Mouse (Mus musculus): ENCODE measurements around the gene Mettl26.
"Not testable (repeated sequence)": the region's sequence is repeated elsewhere in the genome, so short reads cannot be mapped to it uniquely, and the experiment has no call there.

Mettl26 gene

GRCm38 (mm10) chr17:25869498-25869897 is 5.4 kb upstream of the Mettl26 start:
- no peak for DNase-seq (ENCODE audit: low spot score in 2 of 2)

GRCm38 (mm10) chr17:25869954-25870353 is 4.9 kb upstream of the Mettl26 start:
- no peak for DNase-seq (ENCODE audit: low spot score in 2 of 2)

DNA sequence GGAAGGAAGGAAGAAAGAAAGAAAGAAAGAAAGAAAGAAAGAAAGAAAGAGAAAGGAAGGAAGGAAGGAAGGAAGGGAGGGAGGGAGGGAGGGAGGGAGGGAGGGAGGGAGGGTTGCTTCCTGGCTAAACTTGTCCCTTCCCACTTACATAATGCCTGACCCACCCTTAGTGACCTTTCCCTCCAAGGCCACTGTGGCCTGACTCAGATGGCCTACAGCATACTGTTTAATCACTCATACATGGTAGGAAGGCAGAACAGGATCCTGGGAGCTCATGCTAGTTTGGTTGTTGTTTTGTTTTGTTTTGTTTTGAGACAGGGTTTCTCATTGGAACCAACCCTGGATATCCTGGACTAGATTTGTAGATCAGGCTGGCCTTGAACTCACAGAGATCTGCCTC is 3.3 kb upstream of the Mettl26 start:
- not testable (repeated sequence) for DNase-seq (ENCODE audit: low spot score in 2 of 2)

GRCm38 (mm10) chr17:25872676-25873075 is 2.2 kb upstream of the Mettl26 start:
- DNase-seq (ENCODE audit: low spot score in 2 of 2), result no peak

GRCm38 (mm10) chr17:25873405-25874147 is 1.3 kb upstream of the Mettl26 start:
- no peak for DNase-seq (ENCODE audit: low spot score in 2 of 2)

GRCm38 (mm10) chr17:25874148-25874720 is 640 bp upstream of the Mettl26 start:
- no peak for DNase-seq (ENCODE audit: low spot score in 2 of 2)

DNA sequence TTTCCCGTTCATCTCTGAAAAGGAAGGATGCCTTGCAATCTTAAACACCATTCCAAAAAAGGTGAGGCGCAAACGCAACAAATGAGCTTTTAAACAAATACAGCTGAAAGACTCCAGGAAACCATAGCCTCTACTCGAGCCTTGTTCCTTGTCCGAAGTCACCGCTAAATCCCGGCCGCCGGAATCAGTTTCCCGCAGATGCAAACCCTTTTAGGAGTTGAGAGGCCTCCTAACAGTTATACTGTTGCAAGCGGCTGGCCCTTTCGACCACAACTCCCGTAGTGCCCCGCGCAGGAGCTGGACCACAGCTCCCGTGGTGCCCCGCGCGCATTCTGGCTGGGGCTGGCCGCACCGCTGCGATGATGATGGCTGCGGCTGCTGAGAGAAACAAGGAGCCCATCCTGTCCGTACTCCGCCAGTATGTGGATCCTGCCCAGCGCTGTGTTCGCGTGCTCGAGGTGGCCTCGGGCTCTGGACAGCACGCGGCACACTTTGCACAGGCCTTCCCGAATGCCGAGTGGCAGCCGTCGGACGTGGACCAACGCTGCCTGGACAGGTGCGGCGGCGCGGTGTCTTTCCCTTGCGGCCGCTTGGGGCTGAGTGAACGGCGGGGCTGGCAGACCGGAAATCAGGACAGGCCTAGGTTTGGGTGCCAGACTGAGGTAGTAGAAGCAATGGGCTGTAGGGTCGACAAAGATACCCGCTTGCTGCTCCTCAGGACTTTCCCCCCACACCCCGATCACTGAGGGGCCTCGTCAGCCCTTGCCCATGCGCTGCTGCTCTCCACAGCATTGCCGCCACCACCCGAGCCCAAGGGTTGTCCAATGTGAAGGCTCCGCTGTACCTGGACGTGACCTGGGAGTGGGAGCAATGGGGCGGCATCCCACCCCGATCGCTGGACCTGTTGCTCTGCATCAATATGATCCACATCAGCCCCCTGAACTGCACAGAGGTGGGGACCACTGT is 580 bp downstream of the Mettl26 start:
- DNase-seq (ENCODE audit: low spot score in 2 of 2), result peak; percentile 89

DNA sequence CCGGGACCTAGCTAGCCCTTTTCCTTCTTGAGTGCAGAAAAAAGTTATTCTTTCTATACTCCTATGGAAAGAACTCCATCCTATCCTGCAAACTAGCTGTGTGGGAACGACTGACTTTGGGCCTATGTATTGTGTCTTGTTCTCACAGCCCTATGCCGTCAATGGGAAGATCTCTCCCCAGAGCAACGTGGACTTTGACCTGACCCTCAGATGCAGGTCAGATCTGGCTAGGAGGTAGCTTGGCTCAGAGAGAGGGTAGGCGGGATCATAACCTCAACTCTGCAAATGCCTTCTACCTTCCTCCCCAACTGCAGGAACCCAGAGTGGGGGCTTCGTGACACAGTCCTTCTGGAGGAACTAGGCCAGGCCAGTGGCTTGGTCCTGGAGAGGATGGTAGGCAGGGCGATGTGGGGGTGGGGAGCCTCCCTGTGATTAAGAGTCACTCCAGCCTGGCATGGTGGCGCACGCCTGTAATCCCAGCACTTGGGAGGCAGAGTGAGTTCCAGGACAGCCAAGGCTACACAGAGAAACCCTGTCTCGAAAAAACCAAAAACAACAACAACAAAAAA is 1.6 kb downstream of the Mettl26 start:
- DNase-seq (ENCODE audit: low spot score in 2 of 2), result no peak

DNA sequence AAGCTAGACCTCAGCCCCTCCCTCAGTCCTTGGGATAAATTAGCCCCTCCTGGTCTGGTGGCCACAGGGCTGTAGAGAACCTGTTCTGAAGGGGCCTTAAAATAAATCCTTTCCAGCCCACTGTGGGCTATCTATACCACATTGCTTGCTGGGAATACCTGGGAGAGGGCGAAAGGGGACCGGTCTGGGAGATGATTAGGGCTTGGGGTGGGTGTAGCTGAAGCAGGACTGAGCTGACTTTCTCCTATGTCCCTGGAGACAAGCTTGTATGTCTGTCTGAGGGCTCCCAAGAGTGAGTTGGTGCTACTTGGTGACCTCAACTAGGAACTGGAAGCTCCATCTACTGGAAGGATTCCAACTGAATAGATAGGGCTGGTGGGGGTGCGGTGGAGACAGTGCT is 2.2 kb downstream of the Mettl26 start:
- no peak for DNase-seq (ENCODE audit: low spot score in 2 of 2)

- DNase-seq (ENCODE audit: low spot score in 2 of 2), result no peak
Measured at GRCm38 (mm10) chr17:25877741-25878610, 3.1 kb downstream of the Mettl26 start.

DNA sequence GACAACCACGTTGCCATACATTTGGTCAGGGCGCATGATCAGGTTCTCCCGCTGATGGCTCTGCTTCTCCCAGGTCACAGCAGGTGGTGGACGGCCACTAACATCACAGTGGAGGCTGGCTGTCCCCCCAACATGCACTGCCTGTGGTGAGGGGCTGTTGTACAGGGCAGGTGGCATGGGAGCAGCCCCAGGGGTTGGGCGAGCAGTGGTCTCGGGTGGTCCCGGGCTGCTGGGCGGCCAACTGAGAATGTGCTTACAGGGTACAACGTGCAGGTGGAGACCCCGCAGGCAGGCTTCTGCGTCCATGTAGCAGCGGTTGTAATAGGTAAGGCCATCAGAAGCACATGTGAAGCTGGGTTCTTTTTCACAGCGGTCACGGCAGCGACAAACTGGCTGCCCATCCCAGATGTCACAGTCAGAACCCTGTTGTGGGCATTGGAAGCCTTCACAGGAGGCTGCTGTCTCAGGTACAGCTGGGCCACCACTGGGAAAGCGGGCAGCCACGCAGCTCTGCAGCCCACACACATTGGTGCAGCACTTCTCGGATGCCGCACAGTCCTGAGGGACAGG is 3.8 kb downstream of the Mettl26 start:
- no peak for DNase-seq (ENCODE audit: low spot score in 2 of 2)

DNA sequence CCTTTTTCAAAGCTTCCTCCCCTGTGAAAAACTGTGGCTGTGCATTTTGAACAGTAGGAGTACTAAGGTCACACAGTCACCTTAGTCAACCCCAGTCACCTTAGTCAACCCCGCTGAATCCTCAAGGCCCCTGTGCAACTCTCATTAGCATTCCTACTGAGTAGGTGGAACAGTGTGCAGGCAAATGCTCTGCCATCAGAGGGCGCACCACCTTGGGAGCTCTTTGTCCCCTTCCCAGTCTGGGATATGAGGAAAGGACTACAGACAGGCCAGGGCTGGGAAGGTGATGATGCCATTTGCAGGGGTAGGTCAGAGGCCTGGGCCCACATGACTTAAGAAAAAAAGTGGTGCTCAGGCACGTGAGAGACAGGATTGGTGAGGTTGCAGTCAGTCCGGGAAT is 4.4 kb downstream of the Mettl26 start:
- DNase-seq (ENCODE audit: low spot score in 2 of 2), result no peak

DNA sequence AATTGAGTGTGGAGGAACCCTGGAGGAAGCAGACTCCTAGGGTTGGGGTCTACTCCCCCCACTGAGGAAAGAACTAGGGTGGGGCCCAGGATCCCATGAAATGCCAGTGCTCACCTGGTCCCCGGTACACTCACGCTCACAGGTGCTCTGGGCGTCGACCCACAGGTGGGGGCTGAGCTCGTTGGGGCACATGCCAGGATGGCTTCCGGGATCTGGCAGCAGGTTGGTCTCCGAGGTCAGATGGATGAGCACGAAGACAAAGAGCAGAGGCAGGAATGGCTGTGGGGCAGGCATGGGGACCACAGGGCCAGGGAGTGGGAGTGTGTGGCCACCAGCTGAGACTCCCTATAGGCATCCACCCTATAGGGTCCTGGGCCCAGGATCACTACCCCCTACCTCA is 4.9 kb downstream of the Mettl26 start:
- no peak for DNase-seq (ENCODE audit: low spot score in 2 of 2)

DNA sequence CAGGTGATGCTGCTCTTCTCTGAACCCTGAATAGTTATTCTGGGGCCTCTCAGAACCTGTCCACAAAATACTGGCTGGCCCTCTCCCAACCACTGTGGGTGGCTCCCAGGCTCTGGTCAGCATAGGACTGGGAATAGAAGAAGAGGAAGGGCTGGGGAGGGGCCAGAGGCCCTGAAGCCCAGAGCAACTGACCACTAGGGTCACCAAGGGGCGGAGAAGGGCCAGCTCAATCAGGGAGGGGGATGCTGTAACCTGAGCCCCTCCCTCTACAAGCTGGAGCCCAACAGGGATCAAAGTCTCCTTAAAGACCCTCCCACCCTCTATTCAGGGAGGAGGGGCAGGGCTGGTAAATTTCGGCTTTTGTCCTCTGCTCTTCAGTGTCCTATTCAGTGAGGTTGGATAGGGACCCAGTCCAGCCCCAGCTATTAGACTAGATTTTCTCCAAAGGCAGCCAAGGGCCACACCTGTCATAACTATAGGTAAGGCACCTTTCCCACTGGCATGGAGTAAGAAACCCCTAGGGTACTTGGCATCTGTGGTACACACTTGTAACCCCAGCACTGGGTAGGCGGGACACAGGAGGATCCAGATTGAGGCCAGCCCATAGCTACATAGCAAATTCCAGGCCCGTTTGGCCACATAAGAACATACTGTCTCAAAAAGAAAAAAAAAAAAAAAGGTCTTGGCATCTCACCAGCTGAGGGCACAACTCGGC is 5.5 kb downstream of the Mettl26 start, which contains the start of gene Wfikkn1:
TSS of gene Wfikkn1 (minus strand) at position 663 of the 715 bp plus-strand sequence.
- DNase-seq (ENCODE audit: low spot score in 2 of 2), result no peak

DNA sequence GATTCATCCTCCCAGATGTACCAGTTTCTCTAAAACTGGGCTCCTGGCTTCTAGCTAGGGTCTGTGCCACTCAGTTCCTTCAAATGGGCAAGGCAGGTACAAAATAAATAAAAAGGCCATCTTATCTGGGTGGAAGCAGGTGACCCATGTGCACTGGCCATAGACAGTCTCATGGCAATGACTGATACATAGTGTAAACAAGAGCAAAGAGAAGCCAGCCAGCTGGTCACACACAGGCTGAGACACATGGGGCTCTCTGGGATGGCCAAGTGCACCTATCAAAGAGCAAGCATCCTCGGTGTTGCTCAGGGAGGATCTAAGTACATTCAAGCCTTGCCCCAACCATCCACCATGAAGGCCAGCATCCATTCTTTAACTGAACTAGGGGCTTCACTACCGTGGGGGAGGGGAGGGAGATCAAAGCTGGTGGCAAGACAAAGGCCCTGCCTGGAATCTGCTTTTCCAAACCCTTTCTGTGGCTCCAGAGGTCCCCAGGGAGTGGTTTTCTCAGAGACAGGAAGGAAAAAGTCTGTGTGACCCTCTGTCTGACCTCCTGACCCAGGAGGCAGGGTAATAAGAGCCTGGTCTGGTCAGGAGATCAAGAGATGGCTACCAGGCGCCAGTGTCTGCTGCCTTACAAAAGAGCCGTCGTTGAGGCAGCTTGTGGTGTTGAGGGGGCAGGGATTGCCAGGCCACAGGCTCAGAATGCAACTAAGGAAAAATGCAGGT is 6.2 kb downstream of the Mettl26 start:
- no peak for DNase-seq (ENCODE audit: low spot score in 2 of 2)

DNA sequence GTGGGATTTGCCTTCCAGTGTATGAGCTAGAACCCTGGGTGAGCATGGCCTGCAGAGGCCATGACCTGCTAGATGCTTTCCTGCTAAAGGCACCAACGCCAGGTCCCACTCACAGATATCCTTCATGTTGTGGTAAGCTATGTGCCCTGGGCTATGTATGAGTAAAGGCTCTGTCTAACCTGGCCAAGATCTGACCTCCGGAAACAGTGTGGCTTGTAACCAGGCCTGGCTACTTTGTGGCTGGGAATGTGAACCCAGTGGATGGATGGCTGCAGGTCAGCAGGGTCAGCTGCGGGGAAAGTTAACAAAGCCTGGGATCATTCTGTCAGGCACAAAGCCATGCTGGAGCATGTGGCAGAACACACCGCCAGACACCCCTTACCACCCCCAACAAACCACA is 6.8 kb downstream of the Mettl26 start:
- DNase-seq (ENCODE audit: low spot score in 2 of 2), result no peak

DNA sequence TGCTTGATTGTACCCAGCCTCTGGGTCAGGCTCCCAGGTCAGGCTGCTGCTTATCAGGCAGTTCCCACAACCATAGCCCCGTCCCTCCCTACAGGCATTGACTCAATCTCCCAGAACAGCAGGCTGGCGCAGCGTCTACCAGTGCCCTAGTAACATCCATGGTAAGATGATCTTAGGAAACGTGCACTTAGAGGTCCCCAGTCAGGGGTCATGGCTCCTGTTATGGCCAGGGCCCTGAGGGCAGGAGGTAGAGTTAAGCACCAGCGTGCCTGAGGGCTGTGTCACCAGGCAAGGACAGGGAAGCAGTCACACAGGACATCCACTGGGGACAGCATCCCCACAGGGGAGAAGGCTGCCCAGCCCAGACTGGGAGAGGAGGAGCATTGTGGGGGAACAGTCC is 7.4 kb downstream of the Mettl26 start:
- no peak for DNase-seq (ENCODE audit: low spot score in 2 of 2)

DNA sequence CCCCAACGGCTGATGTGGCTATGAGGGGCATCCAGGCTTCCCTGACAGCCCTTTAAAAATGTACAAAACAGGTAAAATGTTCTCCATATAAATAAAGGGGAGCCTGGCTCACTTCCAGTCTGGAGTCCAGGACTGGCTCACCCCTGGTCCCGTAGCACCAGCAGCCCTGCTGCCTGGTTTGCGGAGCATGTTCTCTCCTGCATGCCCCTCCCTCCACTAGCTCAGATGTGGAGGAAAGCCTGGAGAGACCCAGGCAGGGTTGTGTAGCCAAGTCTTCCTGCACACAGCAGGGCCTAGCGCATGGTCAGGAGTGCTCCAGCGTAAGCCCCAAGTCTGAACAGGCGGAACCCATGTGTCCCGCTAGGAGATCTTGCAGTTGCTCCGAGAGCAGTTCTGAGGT is 8.4 kb downstream of the Mettl26 start:
- DNase-seq (ENCODE audit: low spot score in 2 of 2), result no peak

DNA sequence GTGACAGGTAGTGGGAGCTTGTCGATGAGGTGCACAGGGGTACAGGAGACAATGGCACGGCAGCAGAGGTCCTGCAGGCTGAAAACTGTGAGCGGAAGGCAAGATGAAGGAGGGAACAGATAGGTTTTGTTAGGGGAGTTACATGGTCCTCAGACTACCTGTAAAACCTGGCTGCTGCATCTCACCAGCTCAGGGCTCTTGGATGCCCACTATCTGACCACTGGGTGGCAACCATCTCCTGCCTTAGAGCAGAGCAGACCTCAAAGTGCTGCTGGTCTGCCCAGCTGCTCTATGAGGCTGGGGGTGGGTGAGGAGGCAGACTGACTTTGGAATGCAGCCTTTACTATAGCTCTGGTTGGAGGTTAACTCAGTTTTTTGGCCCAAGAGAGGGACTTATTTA is 8.9 kb downstream of the Mettl26 start:
- DNase-seq (ENCODE audit: low spot score in 2 of 2), result no peak
